Mouse (Mus musculus) G1E (cell line): Measurements from ENCODE around the gene Arhgdig.

Experiments
- CTCF ChIP-seq: IDR thresholded peaks from 2 replicates; pipeline ENCODE4 v1.5.1; 2012; ENCODE audit warnings: low read depth, low read length, inconsistent platforms, mixed read lengths
- GATA1 ChIP-seq: IDR thresholded peaks from 2 replicates; pipeline ENCODE4 v1.6.1; 2012; ENCODE audit warnings: borderline replicate concordance, low read length, inconsistent platforms, mixed read lengths
- POLR2AphosphoS5 ChIP-seq: IDR thresholded peaks from 2 replicates; pipeline ENCODE4 v1.6.1; 2012; ENCODE audit warnings: low read depth, low read length, inconsistent platforms; ENCODE audit not compliant: insufficient replicate concordance

DNA sequence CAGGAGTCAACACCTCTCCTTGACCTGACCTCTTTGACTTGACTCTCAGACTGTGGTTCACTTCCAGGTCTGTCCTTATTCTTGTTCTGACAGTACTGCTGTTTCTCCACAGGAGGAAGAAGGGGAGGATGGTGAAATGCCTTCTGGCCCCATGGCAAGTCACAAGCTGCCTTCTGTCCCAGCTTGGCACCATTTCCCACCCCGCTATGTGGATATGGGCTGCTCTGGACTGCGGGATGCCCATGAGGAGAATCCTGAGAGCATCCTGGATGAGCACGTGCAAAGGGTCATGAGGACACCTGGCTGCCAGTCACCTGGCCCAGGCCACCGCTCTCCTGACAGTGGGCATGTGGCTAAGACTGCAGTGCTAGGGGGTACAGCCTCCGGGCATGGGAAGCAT, 20.0 kb downstream of the Arhgdig start:
- TF ChIP-seq CTCF (no peak), GATA1 (no peak), POLR2AphosphoS5 (no peak)
